Mouse (Mus musculus) ES-E14 (cell line): ENCODE data around the gene Adgrf3.

Source experiments
- CHD2 ChIP-seq: IDR thresholded peaks from 2 replicates; pipeline ENCODE4 v1.6.1; 2014; ENCODE audit warnings: mild to moderate bottlenecking, low read depth, low read length, inconsistent platforms
- HCFC1 ChIP-seq: IDR thresholded peaks from 2 replicates; pipeline ENCODE4 v1.6.1; 2012; ENCODE audit warnings: low read length, inconsistent platforms, borderline replicate concordance; ENCODE audit not compliant: insufficient read depth
- MAFK ChIP-seq: IDR thresholded peaks from 2 replicates; pipeline ENCODE4 v1.6.1; 2014; ENCODE audit warnings: mild to moderate bottlenecking, low read depth, low read length, inconsistent platforms; ENCODE audit not compliant: insufficient read depth
- ZC3H11A ChIP-seq: IDR thresholded peaks from 2 replicates; pipeline ENCODE4 v1.6.1; 2012; ENCODE audit warnings: low read depth, mild to moderate bottlenecking, inconsistent platforms, low read length, borderline replicate concordance
- ZNF384 ChIP-seq: IDR thresholded peaks from 2 replicates; pipeline ENCODE4 v1.6.1; 2012; ENCODE audit warnings: low read depth, low read length, inconsistent platforms

- TF ChIP-seq ZNF384 (no peak), CHD2 (no peak), MAFK (no peak), ZC3H11A (no peak), HCFC1 (no peak)
Observed at GRCm38 (mm10) chr5:30187687-30188485, 17.6 kb downstream of the Adgrf3 start.
